Mouse (Mus musculus): ENCODE results near the gene Spata13.

- TF ChIP-seq POLR2A (IDR thresholded peaks at IDR 0.05; ENCODE audit: borderline replicate concordance, low read depth, low read length) (no peak), CTCF (IDR thresholded peaks at IDR 0.05; ENCODE audit: low read depth, low read length) (no peak)
Measured at GRCm38 (mm10) chr14:60592339-60592738, 41.5 kb upstream of the Spata13 start.
